Mouse (Mus musculus): ENCODE data around the gene Casp12. TPM values are rescaled to one million over a fixed set of nuclear protein-coding genes. Genes with fewer than 3 reads are reported as not detected.

The Casp12 gene
- polyA plus RNA-seq (2015; fragmentation: Illumina TruSeq; extraction: RNeasy Lipid Tissue Mini Kit (QIAGEN cat#74804); ENCODE audit: insufficient read depth, low read depth, low replicate concordance) = 6.8 TPM

GRCm38 (mm10) chr9:5345291-5345898 lies at the start of gene Casp12:
Gene Casp12 (plus strand): TSS chr9:5345430.

GRCm38 (mm10) chr9:5298329-5299131 lies 46.7 kb upstream of the Casp12 start, which contains the start of gene Casp1:
Gene Casp1 (plus strand): TSS chr9:5298517.

GRCm38 (mm10) chr9:5308561-5308960 lies 36.7 kb upstream of the Casp12 start, which contains the start of gene Casp4:
Gene Casp4 (plus strand): TSS chr9:5308828.

Other genes starting within 250 kb of the Casp12 start
- gene Casp1, start 46.9 kb upstream of the Casp12 start, polyA plus RNA-seq (2015; fragmentation: Illumina TruSeq; extraction: RNeasy Lipid Tissue Mini Kit (QIAGEN cat#74804); ENCODE audit: insufficient read depth, low read depth, low replicate concordance) = 1.5 TPM
- gene Casp4, start 36.6 kb upstream of the Casp12 start, polyA plus RNA-seq (2015; fragmentation: Illumina TruSeq; extraction: RNeasy Lipid Tissue Mini Kit (QIAGEN cat#74804); ENCODE audit: insufficient read depth, low read depth, low replicate concordance) = 1.8 TPM

All from pancreas, adult 10 weeks (tissue).